Mouse (Mus musculus) CH12.LX (cell line): ENCODE results near the gene Itpr2. TPM values are rescaled to one million over a fixed set of nuclear protein-coding genes. Genes with fewer than 3 reads are reported as not detected.

Experiments
- DNase-seq: peaks from one replicate; pipeline ENCODE4 v3.0.0-alpha.2; 2013; ENCODE audit errors: extremely low read depth
- H3K27ac ChIP-seq: 2 replicates; pipeline ENCODE4 v1.5.1; 2012; ENCODE audit warnings: low read depth, mild to moderate bottlenecking, control low read depth, moderate library complexity; ENCODE audit not compliant: insufficient read depth
- H3K27me3 ChIP-seq: replicated peaks from 2 replicates; pipeline ENCODE3; 2012; ENCODE audit warnings: inconsistent platforms
- H3K36me3 ChIP-seq, 2 experiments: replicated peaks in 1 of 2; 2 replicates each; pipeline versions ENCODE3 to v1.6.1; 2012; ENCODE audit warnings: inconsistent platforms in 1 of 2, low read length in 1 of 2, mild to moderate bottlenecking in 1 of 2, mixed read lengths in 1 of 2, moderate library complexity in 1 of 2; ENCODE audit not compliant: control insufficient read depth in 1 of 2, insufficient read depth in 1 of 2
- H3K4me1 ChIP-seq, 2 experiments: 2 replicates each; pipeline ENCODE4 v1.6.1; 2012; ENCODE audit warnings: inconsistent platforms in 1 of 2, moderate library complexity in 1 of 2; ENCODE audit not compliant: insufficient read depth in 2 of 2, control insufficient read depth in 1 of 2
- H3K4me2 ChIP-seq: 2 replicates; pipeline ENCODE4 v1.6.1; 2012; ENCODE audit warnings: low read depth, mild to moderate bottlenecking, control low read depth; ENCODE audit not compliant: poor library complexity, insufficient read depth, severe bottlenecking
- H3K4me3 ChIP-seq, 3 experiments: fragments of 150-350 bp in 1 of 3; sonication (generic) in 1 of 3; replicated peaks in 1 of 3; 2 replicates each; pipeline versions ENCODE3 to v1.5.1; 2011 to 2012; ENCODE audit warnings: low read depth in 2 of 3, low read length in 2 of 3, mild to moderate bottlenecking in 2 of 3, moderate library complexity in 2 of 3, control low read depth in 1 of 3, improper control_type of control experiment in 1 of 3, inconsistent platforms in 1 of 3, mixed read lengths in 1 of 3; ENCODE audit not compliant: poor library complexity in 1 of 3
- H3K79me2 ChIP-seq: replicated peaks from 2 replicates; pipeline ENCODE4 v1.6.1; 2012; ENCODE audit warnings: mild to moderate bottlenecking, moderate library complexity; ENCODE audit not compliant: control insufficient read depth, poor library complexity, insufficient read depth, severe bottlenecking; ENCODE audit errors: extremely low read depth
- H3K9ac ChIP-seq: 2 replicates; pipeline ENCODE4 v1.6.1; 2012; ENCODE audit warnings: low read depth, mild to moderate bottlenecking, control low read depth, moderate library complexity; ENCODE audit not compliant: insufficient read depth
- H3K9me3 ChIP-seq: replicated peaks from 2 replicates; pipeline ENCODE3; 2012; ENCODE audit warnings: low read length, inconsistent platforms, mixed read lengths
- CHD1 ChIP-seq: IDR thresholded peaks from 2 replicates; pipeline ENCODE4 v1.6.1; 2012; ENCODE audit warnings: low read depth, low read length, improper control_type of control experiment, inconsistent platforms
- CHD2 ChIP-seq: IDR thresholded peaks from 2 replicates; pipeline ENCODE4 v1.6.1; 2011; ENCODE audit warnings: low read length, improper control_type of control experiment
- CTCF ChIP-seq, 2 experiments: IDR thresholded peaks in 1 of 2; conservative IDR thresholded peaks in 1 of 2; 2 replicates each; pipeline ENCODE4 v1.5.1; 2011 to 2012; ENCODE audit warnings: low read depth in 2 of 2, low read length in 2 of 2, improper control_type of control experiment in 1 of 2, inconsistent platforms in 1 of 2, mild to moderate bottlenecking in 1 of 2, moderate library complexity in 1 of 2
- ELF1 ChIP-seq: IDR thresholded peaks from 2 replicates; pipeline ENCODE4 v1.6.1; 2014; ENCODE audit warnings: low read depth, mild to moderate bottlenecking, inconsistent platforms, low read length, improper control_type of control experiment
- ETS1 ChIP-seq: conservative IDR thresholded peaks from 2 replicates; pipeline ENCODE4 v1.6.1; 2012; ENCODE audit warnings: low read depth, mild to moderate bottlenecking, inconsistent platforms, low read length, improper control_type of control experiment, moderate library complexity
- GABPA ChIP-seq: IDR thresholded peaks from 2 replicates; pipeline ENCODE4 v1.6.1; 2012; ENCODE audit warnings: low read depth, low read length, improper control_type of control experiment, inconsistent platforms; ENCODE audit not compliant: insufficient replicate concordance
- HCFC1 ChIP-seq: IDR thresholded peaks from 2 replicates; pipeline ENCODE4 v1.6.1; 2012; ENCODE audit warnings: low read depth, mild to moderate bottlenecking, inconsistent platforms, low read length, improper control_type of control experiment
- JUN ChIP-seq: IDR thresholded peaks from 2 replicates; pipeline ENCODE4 v1.6.1; 2011; ENCODE audit warnings: low read depth, mild to moderate bottlenecking, low read length, improper control_type of control experiment, moderate library complexity; ENCODE audit not compliant: insufficient read depth
- MAFK ChIP-seq: IDR thresholded peaks from 2 replicates; pipeline ENCODE4 v1.6.1; 2011; ENCODE audit warnings: low read length, improper control_type of control experiment; ENCODE audit not compliant: insufficient replicate concordance
- MAZ ChIP-seq: IDR thresholded peaks from 2 replicates; pipeline ENCODE4 v1.6.1; 2012; ENCODE audit warnings: low read depth, mild to moderate bottlenecking, inconsistent platforms, low read length, improper control_type of control experiment, moderate library complexity
- MEF2A ChIP-seq: IDR thresholded peaks from 2 replicates; pipeline ENCODE4 v1.6.1; 2014; ENCODE audit warnings: low read depth, mild to moderate bottlenecking, inconsistent platforms, low read length, improper control_type of control experiment, borderline replicate concordance
- MXI1 ChIP-seq: IDR thresholded peaks from 2 replicates; pipeline ENCODE4 v1.6.1; 2011; ENCODE audit warnings: mild to moderate bottlenecking, low read depth, low read length, improper control_type of control experiment
- MYC ChIP-seq: IDR thresholded peaks from 2 replicates; pipeline ENCODE4 v1.6.1; 2011; ENCODE audit warnings: low read depth, mild to moderate bottlenecking, improper control_type of control experiment, low read length
- NRF1 ChIP-seq: IDR thresholded peaks from 2 replicates; pipeline ENCODE4 v1.6.1; 2014; ENCODE audit warnings: low read depth, mild to moderate bottlenecking, inconsistent platforms, low read length, improper control_type of control experiment, moderate library complexity
- PAX5 ChIP-seq: IDR thresholded peaks from 2 replicates; pipeline ENCODE4 v1.6.1; 2012; ENCODE audit warnings: low read length, inconsistent platforms, mixed read lengths
- POLR2A ChIP-seq: IDR thresholded peaks from 2 replicates; pipeline ENCODE4 v1.6.1; 2011; ENCODE audit warnings: low read depth, mild to moderate bottlenecking, improper control_type of control experiment, low read length
- POLR2AphosphoS2 ChIP-seq: IDR thresholded peaks from 2 replicates; pipeline ENCODE4 v1.6.1; 2011; ENCODE audit warnings: low read depth, low read length, improper control_type of control experiment
- SIN3A ChIP-seq: IDR thresholded peaks from 2 replicates; pipeline ENCODE4 v1.6.1; 2012; ENCODE audit warnings: low read length, improper control_type of control experiment, inconsistent platforms
- SMC3 ChIP-seq: IDR thresholded peaks from 2 replicates; pipeline ENCODE4 v1.6.1; 2011; ENCODE audit warnings: low read depth, low read length, improper control_type of control experiment
- TBP ChIP-seq: conservative IDR thresholded peaks from 2 replicates; pipeline ENCODE4 v1.6.1; 2011; ENCODE audit warnings: low read depth, low read length, improper control_type of control experiment
- USF2 ChIP-seq: conservative IDR thresholded peaks from 2 replicates; pipeline ENCODE4 v1.6.1; 2011; ENCODE audit warnings: low read depth, low read length, improper control_type of control experiment
- ZC3H11A ChIP-seq: IDR thresholded peaks from 2 replicates; pipeline ENCODE4 v1.6.1; 2012; ENCODE audit warnings: low read depth, mild to moderate bottlenecking, inconsistent platforms, low read length, improper control_type of control experiment
- ZKSCAN1 ChIP-seq: IDR thresholded peaks from 2 replicates; pipeline ENCODE4 v1.6.1; 2012; ENCODE audit warnings: low read depth, inconsistent platforms, low read length, improper control_type of control experiment, borderline replicate concordance
- ZMIZ1 ChIP-seq: IDR thresholded peaks from 2 replicates; pipeline ENCODE4 v1.6.1; 2012; ENCODE audit warnings: low read depth, mild to moderate bottlenecking, inconsistent platforms, low read length, improper control_type of control experiment
- dilution Hi-C: fragments of 300-500 bp; cut with MboI; formaldehyde crosslinking; loops from 2 replicates; pipeline ENCODE4 v1.14.3; 2020; ENCODE audit warnings: low sequenced_read_pairs; ENCODE audit not compliant: extremely low pct_unique_long_range_greater_than_20kb, extremely low pct_ligation_motif_present
- in situ Hi-C: fragments of 300-500 bp; cut with MboI; formaldehyde crosslinking; loops from 3 replicates; pipeline ENCODE4 v1.14.3; 2019; ENCODE audit warnings: low sequenced_read_pairs, low pct_ligation_motif_present, low pct_unique_long_range_greater_than_20kb, mixed read lengths
- polyA plus RNA-seq: library from polyadenylated mRNA; unstranded; fragments of >175 nt; gene quantifications from 2 replicates; pipeline ENCODE4 v1.2.1, GENCODE M21; 2012; ENCODE audit warnings: low read depth; ENCODE audit not compliant: insufficient read length
- total RNA-seq, 2 experiments: library from RNA; depleted of rRNA; stranded (reverse); fragments of 300-350 nt in 1 of 2; fragments of >200 nt in 1 of 2; gene quantifications; 2 replicates each; pipeline ENCODE4 v1.2.3; 2012 to 2014

The Itpr2 gene
- total and polyA plus RNA-seq, 3 experiments = 3.5 to 8.9 (median 4.4) TPM

DNA sequence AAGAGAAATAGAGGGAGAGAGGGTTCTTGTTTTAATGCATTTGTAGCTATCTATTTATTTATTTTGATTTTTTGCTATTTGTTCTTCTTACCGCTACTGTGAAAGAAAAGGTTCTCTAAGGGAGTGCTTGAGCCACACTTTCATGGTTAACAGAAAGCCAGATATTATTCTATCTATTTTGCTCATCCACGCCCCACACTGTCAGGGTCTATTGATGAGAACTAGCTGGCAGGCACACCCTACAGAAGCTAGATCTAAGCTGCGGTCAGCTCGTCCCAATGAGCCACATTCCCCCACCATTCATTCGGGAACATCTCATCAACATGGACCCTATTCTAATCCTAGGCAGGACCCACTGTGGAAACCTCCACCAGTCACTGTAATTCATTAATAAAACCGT, 271.1 kb downstream of the Itpr2 start:
- in situ Hi-C loops = no loop called here
- H3K79me2 ChIP-seq = no peaks in the 10 kb centered on the region
- peaks cover 0 to 19% of the 10 kb centered on the region in 2 experiments for H3K36me3 ChIP-seq
- H3K9ac ChIP-seq = no peak overlapping the region
- DNase-seq = no peak
- H3K4me2 ChIP-seq = no peak overlapping the region
- H3K4me1 ChIP-seq = peaks cover 2 to 11% of the 10 kb centered on the region in 2 experiments; a peak in 2 of 4 replicates
- no peaks in the 10 kb centered on the region for H3K27me3 ChIP-seq
- no peak overlapping the region for H3K27ac ChIP-seq
- TF ChIP-seq HCFC1 = no peak
- no peak for TF ChIP-seq MAFK
- TF ChIP-seq SMC3 = no peak
- TF ChIP-seq TBP = no peak
- TF ChIP-seq MEF2A = no peak
- TF ChIP-seq ETS1 = no peak
- no peak for TF ChIP-seq ZC3H11A
- TF ChIP-seq CHD1 = no peak
- TF ChIP-seq NRF1 = no peak
- no peak for TF ChIP-seq CHD2
- TF ChIP-seq ZMIZ1 = no peak
- TF ChIP-seq GABPA = no peak
- TF ChIP-seq MAZ = no peak
- TF ChIP-seq POLR2A = no peak
- no peak for TF ChIP-seq CTCF (conservative IDR thresholded peaks at IDR 0.05 in 1 of 2, IDR thresholded peaks at IDR 0.05 in 1 of 2; ENCODE audit: low read depth in 2 of 2, low read length in 2 of 2)
- no peaks in the 10 kb centered on the region for H3K9me3 ChIP-seq
- dilution Hi-C loops = no loop called here
- H3K4me3 ChIP-seq = no peak overlapping the region

DNA sequence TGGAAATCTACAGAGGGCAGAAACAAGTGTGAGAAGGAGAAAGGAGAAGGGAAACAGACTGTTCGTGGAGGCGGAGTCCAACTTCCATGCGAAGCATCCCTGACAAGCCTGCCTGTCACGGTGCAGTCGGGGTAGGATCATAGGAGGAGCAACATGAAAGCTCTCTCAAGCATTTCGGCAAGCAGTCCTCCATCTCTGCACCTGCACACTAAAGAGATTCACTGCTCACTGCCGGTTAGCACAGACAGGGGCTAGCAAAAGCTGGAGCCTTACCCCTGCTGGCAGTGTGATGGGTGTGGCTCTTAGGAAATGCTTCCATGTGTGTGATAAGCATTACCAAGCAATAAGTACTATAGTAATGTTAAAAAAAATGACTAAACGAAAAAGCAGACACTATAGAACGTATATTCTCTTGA, 271.6 kb downstream of the Itpr2 start:
- Histone ChIP-seq H3K4me3 (no peak overlapping the region), H3K9me3 (no peaks in the 10 kb centered on the region), H3K27ac (no peak overlapping the region), H3K9ac (no peak overlapping the region), H3K79me2 (no peaks in the 10 kb centered on the region), H3K36me3 (peaks cover 0 to 19% of the 10 kb centered on the region in 2 experiments), H3K4me1 (peaks cover 2 to 12% of the 10 kb centered on the region in 2 experiments; a peak in 2 of 4 replicates), H3K27me3 (no peaks in the 10 kb centered on the region), H3K4me2 (no peak overlapping the region)
- TF ChIP-seq ZKSCAN1 = no peak
- TF ChIP-seq MYC = no peak
- no peak for TF ChIP-seq USF2
- TF ChIP-seq JUN = no peak
- no peak for TF ChIP-seq POLR2A
- no peak for TF ChIP-seq SMC3
- no peak for TF ChIP-seq ZC3H11A
- TF ChIP-seq SIN3A = no peak
- TF ChIP-seq ELF1 = no peak
- TF ChIP-seq MXI1 = no peak
- TF ChIP-seq PAX5 = no peak
- no peak for TF ChIP-seq CHD2
- TF ChIP-seq GABPA = no peak
- TF ChIP-seq POLR2AphosphoS2 = no peak
- no peak for DNase-seq
- in situ Hi-C loops (no loop called here), dilution Hi-C loops (no loop called here)
